Mouse (Mus musculus) lung, postnatal 4 days (tissue): ENCODE data around the gene Defa21.
"Not testable (repeated sequence)": the region's sequence is repeated elsewhere in the genome, so short reads cannot be mapped to it uniquely, and the experiment has no call there.

Source experiments
- DNase-seq, 2 experiments: peaks; one replicate each; pipeline ENCODE4 v3.0.0; 2021

Defa21 gene

DNA sequence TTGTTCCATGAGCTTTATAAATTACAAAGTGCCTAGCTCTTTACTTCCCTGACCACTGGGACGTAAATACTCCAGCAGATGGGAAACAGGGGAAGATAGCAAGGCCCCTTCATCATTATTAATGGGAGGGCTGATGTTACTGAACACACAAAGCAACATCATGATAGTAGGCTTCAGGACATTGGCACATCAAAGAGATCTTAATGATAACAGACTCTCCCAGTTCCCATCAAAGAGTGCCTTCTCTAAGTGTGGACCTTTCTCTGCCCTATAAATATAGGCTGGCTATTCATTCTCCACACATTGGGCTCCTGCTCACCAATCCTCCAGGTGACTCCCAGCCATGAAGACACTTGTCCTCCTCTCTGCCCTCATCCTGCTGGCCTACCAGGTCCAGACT lies at the start of gene Defa21:
TSS of gene Defa21 (plus strand) at position 301 of the 400 bp plus-strand sequence.
- DNase-seq = not testable (repeated sequence)

- no peak for DNase-seq
Observed at GRCm38 (mm10) chr8:20979846-20980245, 45.5 kb upstream of the Defa21 start.

DNA sequence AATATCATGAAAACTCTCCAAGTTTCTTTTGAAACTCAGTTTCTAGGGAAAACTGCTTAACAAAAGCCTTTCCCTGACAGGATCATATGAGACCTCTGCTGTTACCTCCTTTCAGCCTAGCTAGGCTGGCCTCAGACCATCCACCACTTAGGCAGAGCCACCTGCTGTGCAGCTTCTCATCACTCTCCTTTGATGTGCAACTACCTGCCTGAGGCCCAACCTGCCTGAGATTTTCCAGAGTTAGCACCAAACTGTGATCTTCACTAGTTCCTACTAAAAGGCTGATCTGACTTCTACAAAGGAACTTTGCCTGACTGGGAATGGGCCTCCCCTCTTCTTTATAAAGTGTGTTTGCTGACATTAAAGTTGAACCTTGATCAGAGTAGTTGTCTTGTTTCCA lies 31.3 kb upstream of the Defa21 start:
- not testable (repeated sequence) for DNase-seq

- no peak for DNase-seq
Observed at GRCm38 (mm10) chr8:20996776-20997175, 28.6 kb upstream of the Defa21 start.

DNA sequence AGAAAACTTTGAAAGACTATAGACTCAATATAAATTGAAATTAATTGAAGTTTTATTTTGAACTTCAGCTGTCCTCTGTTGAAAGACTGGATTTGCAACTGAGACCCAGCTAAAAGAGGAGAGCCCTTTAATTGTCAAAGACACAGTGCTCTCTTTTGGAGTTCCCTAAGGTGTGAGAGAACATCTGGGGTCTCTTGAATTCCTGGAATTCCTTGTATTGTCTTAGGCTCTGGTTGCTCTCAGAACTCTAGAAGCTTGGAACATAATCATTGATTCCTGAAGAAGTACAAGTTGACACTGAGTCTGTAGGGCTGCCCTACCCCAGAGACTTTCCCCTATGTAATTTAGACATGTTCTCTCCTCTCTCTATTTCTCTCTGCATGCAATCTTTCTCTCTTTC lies 28.1 kb upstream of the Defa21 start:
- no peak for DNase-seq

DNA sequence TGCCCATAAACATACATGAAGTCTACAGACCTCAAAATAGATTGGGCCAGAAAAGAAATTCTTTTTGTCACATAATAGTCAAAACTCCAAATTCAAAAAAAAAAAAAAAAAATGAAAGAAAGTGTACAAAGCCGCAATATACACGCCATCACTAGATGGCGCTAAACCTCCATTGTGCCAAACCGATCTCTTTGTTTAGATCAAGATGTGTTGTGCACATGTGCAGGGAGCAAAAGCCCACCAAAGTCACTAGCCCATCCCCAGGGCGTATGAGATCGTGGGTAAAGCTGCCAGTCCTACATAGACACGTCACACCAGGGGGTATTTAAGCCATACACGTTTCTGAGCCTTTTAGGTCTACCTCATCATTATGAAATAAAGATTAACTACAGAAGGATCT lies 24.2 kb upstream of the Defa21 start:
- no peak for DNase-seq

DNA sequence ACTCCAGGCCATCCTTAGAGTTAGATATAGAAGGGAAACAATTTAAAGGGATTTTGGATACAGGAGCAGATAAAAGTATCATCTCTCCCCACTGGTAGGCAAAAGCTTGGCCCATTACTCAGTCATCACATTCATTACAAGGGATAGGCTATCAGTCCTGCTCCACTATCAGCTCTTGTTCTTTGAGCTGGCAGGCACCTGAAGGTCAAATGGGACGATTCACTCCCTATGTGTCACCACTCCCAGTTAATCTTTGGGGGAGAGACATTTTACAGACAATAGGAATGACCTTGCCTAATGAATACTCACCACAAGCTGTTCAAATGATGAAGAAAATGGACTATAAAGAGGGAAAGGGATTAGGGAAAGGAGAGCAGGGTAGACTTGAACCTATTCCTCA lies 18.5 kb upstream of the Defa21 start:
- no peak for DNase-seq

DNA sequence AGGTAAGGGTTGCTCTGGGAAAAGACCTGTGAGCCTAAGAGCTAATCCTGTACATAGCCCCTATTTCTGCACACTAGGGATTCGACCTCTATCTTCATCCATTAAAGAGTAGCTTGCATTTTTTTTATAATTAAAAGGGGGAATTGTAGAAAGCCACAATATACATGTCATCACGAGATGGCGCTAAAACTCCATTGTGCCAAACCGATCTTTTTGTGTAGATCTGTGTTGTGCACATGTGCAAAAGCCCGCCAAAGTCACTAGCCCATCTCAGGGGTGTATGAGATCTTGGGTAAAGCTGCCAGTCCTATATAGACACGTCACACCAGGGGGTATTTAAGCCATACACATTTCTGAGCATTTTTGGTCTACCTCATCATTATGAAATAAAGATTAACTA lies 16.8 kb upstream of the Defa21 start:
- DNase-seq = not testable (repeated sequence)

DNA sequence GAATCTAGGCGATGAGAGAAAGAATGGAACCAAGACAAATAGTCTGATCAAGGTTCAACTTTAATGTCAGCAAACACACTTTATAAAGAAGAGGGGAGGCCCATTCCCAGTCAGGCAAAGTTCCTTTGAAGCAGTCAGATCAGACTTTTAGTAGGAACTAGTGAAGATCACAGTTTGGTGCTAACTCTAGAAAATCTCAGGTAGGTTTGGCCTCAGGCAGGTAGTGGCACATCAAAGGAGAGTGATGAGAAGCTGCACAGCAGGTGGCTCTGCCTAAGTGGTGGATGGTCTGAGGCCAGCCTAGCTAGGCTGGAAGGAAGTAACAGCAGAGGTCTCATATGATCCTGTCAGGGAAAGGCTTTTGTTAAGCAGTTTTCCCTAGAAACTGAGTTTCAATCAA lies 14.8 kb upstream of the Defa21 start:
- DNase-seq = not testable (repeated sequence)

GRCm38 (mm10) chr8:21054747-21055146 lies 29.4 kb downstream of the Defa21 start, which contains the start of gene Defa23:
TSS of gene Defa23 (plus strand) at chr8:21055047.
- not testable (repeated sequence) for DNase-seq

DNA sequence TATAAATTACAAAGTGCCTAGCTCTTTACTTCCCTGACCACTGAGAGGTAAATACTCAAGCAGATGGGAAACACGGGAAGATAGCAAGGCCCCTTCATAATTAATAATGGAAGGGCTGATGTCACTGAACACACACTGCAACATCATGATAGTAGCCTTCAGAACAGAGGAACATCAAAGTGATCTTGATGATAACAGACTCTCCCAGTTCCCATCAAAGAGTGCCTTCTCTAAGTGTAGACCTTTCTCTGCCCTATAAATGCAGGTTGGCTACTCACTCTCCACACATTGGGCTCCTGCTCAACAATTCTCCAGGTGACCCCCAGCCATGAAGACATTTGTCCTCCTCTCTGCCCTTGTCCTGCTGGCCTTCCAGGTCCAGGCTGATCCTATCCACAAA lies 39.4 kb downstream of the Defa21 start, which contains the start of gene Defa35:
TSS of gene Defa35 (plus strand) at position 301 of the 400 bp plus-strand sequence.
- DNase-seq = not testable (repeated sequence)
